Mouse (Mus musculus) ES-Bruce4 (cell line): ENCODE data around the gene Nomo1. TPM values are rescaled to one million over a fixed set of nuclear protein-coding genes. Genes with fewer than 3 reads are reported as not detected.

Source experiments
- H3K27ac ChIP-seq: 2 replicates; pipeline ENCODE4 v1.5.1; 2012; ENCODE audit warnings: low read length, inconsistent platforms; ENCODE audit not compliant: insufficient read depth
- H3K27me3 ChIP-seq: 2 replicates; pipeline ENCODE4 v1.6.1; 2012; ENCODE audit warnings: mild to moderate bottlenecking, low read length, inconsistent platforms; ENCODE audit not compliant: control insufficient read depth, poor library complexity, insufficient read depth, severe bottlenecking
- H3K36me3 ChIP-seq: 2 replicates; pipeline ENCODE4 v1.6.1; 2012; ENCODE audit warnings: inconsistent platforms, mild to moderate bottlenecking, low read length, moderate library complexity; ENCODE audit not compliant: control insufficient read depth, poor library complexity, insufficient read depth, severe bottlenecking
- H3K4me1 ChIP-seq: one replicate; pipeline ENCODE4 v1.8.1; 2011; ENCODE audit warnings: low read length; ENCODE audit not compliant: control insufficient read depth, insufficient read depth
- H3K4me3 ChIP-seq: 2 replicates; pipeline ENCODE4 v1.5.1; 2011; ENCODE audit warnings: low read depth, mild to moderate bottlenecking, low read length
- H3K9ac ChIP-seq: 2 replicates; pipeline ENCODE4 v1.6.1; 2012; ENCODE audit warnings: low read depth, mild to moderate bottlenecking, inconsistent platforms; ENCODE audit not compliant: poor library complexity, severe bottlenecking
- H3K9me3 ChIP-seq: replicated peaks from 2 replicates; pipeline ENCODE4 v1.6.1; 2012; ENCODE audit warnings: mild to moderate bottlenecking, low read length, inconsistent platforms; ENCODE audit not compliant: control insufficient read depth, poor library complexity, insufficient read depth, severe bottlenecking
- CTCF ChIP-seq: IDR thresholded peaks from one replicate; pipeline ENCODE4 v1.8.1; 2011; ENCODE audit warnings: low read depth, low read length
- EP300 ChIP-seq: IDR thresholded peaks from 2 replicates; pipeline ENCODE4 v1.6.1; 2011; ENCODE audit warnings: low read depth, low read length; ENCODE audit not compliant: insufficient read depth
- POLR2A ChIP-seq: IDR thresholded peaks from one replicate; pipeline ENCODE4 v1.8.1; 2011; ENCODE audit warnings: low read length; ENCODE audit not compliant: insufficient read depth
- polyA plus RNA-seq: library from polyadenylated mRNA; stranded (reverse); fragments of >200 nt; gene quantifications from 2 replicates; pipeline ENCODE4 v1.2.4, GENCODE M21; 2011; ENCODE audit warnings: low read depth; ENCODE audit not compliant: missing spikeins, insufficient read depth, insufficient read length

The Nomo1 gene
- polyA plus RNA-seq, 1 experiment = 134 TPM

- H3K4me1 ChIP-seq = no peaks in the 10 kb centered on the region
- no peak overlapping the region for H3K9ac ChIP-seq
- H3K27ac ChIP-seq = no peak overlapping the region
- peaks cover 56% of the 10 kb centered on the region for H3K36me3 ChIP-seq
- TF ChIP-seq POLR2A = no peak
- no peak for TF ChIP-seq EP300
- TF ChIP-seq CTCF = no peak
- H3K27me3 ChIP-seq = no peaks in the 10 kb centered on the region
- no peaks in the 10 kb centered on the region for H3K9me3 ChIP-seq
- no peak overlapping the region for H3K4me3 ChIP-seq
Observed at GRCm38 (mm10) chr7:46049981-46050380, 16.5 kb downstream of the Nomo1 start.

DNA sequence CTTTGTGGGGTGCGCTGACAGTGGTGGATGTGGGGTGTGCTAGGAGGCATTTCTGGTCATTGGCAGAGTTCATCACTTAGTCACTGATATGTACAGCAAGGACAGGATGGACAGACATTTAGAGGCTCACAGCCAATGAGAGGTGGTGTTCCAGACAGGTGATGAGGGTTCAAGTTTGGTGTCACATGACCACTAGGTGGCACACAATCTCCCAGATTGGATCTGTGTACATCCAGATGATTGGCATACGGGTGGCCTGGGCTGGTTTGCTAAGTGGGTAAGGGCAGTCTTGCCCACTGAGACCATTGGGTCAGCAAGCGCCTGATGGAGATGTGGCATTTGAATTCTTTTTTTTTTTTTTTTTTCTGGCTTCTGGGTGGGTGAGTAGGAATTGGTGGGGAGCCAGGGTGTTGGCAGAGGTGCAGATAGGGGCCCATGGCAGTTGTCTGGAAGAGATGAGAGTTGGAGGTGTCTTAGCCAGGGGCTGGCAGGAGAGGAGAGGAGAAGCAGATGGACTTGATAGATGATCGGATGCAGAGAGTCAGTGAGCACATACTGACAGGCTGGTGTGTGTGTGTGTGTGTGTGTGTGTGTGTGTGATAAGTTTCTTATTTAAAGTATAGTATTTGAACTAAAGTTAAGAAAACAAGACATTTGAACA is 18.8 kb downstream of the Nomo1 start:
- peak; percentile 23 for TF ChIP-seq CTCF
- no peak for TF ChIP-seq POLR2A
- Histone ChIP-seq H3K4me1 (no peaks in the 10 kb centered on the region), H3K27ac (no peak overlapping the region), H3K36me3 (peaks cover 42% of the 10 kb centered on the region), H3K4me3 (no peak overlapping the region), H3K9ac (no peak overlapping the region), H3K27me3 (no peaks in the 10 kb centered on the region), H3K9me3 (no peaks in the 10 kb centered on the region)

GRCm38 (mm10) chr7:46053566-46053965 is 20.1 kb downstream of the Nomo1 start:
- no peak overlapping the region for H3K4me3 ChIP-seq
- peaks cover 41% of the 10 kb centered on the region for H3K36me3 ChIP-seq
- H3K4me1 ChIP-seq = no peaks in the 10 kb centered on the region
- H3K27ac ChIP-seq = no peak overlapping the region
- H3K27me3 ChIP-seq = no peaks in the 10 kb centered on the region
- no peak overlapping the region for H3K9ac ChIP-seq
- TF ChIP-seq POLR2A = no peak
- no peak for TF ChIP-seq CTCF
- no peak for TF ChIP-seq EP300
- H3K9me3 ChIP-seq = no peaks in the 10 kb centered on the region

GRCm38 (mm10) chr7:46058882-46059281 is 25.4 kb downstream of the Nomo1 start:
- H3K9ac ChIP-seq = no peak overlapping the region
- no peaks in the 10 kb centered on the region for H3K27me3 ChIP-seq
- H3K4me1 ChIP-seq = peaks cover 3% of the 10 kb centered on the region
- H3K9me3 ChIP-seq = no peaks in the 10 kb centered on the region
- peaks cover 43% of the 10 kb centered on the region for H3K36me3 ChIP-seq
- H3K4me3 ChIP-seq = no peak overlapping the region
- H3K27ac ChIP-seq = no peak overlapping the region
- TF ChIP-seq EP300 = no peak
- no peak for TF ChIP-seq CTCF
- no peak for TF ChIP-seq POLR2A

DNA sequence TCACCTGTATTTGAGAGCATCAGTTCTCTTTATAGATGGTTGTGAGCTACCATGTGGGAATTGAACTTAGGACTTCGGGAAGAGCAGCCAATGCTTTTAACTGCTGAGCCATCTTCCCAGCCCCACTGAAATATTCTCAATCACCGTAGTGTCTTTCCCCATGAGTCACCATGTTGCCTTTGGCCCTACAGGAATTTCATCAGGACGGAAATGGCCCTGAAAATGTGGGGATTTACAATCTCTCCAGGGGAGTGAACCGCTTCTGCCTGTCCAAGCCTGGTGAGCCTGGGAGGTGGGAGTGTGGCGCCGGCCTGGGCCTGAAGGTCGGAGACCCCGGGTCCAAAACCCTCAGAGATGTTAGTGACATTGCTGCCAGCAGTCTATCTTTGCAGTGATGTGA is 27.2 kb downstream of the Nomo1 start:
- Histone ChIP-seq H3K4me1 (peaks cover 3% of the 10 kb centered on the region), H3K9me3 (no peaks in the 10 kb centered on the region), H3K27me3 (no peaks in the 10 kb centered on the region), H3K4me3 (no peak overlapping the region), H3K9ac (no peak overlapping the region), H3K27ac (no peak overlapping the region), H3K36me3 (peaks cover 35% of the 10 kb centered on the region)
- TF ChIP-seq POLR2A (no peak), EP300 (no peak), CTCF (no peak)

GRCm38 (mm10) chr7:46061614-46062013 is 28.1 kb downstream of the Nomo1 start:
- H3K4me1 ChIP-seq = peaks cover 3% of the 10 kb centered on the region
- no peaks in the 10 kb centered on the region for H3K27me3 ChIP-seq
- TF ChIP-seq POLR2A (no peak), CTCF (no peak), EP300 (no peak)
- peaks cover 44% of the 10 kb centered on the region for H3K36me3 ChIP-seq
- no peak overlapping the region for H3K9ac ChIP-seq
- no peak overlapping the region for H3K4me3 ChIP-seq
- no peak overlapping the region for H3K27ac ChIP-seq
- no peaks in the 10 kb centered on the region for H3K9me3 ChIP-seq
